Mouse (Mus musculus) hindbrain, embryonic 10.5 days (tissue): ENCODE results near the gene Sv2b. TPM values are rescaled to one million over a fixed set of nuclear protein-coding genes. Genes with fewer than 3 reads are reported as not detected.

ENCODE experiments used
- DNase-seq: peaks from one replicate; pipeline ENCODE4 v3.0.0-alpha.2; 2017; ENCODE audit warnings: low spot score
- H3K27ac ChIP-seq: fragments of 300-500 bp; sonication (generic); 2 replicates; pipeline ENCODE4 v1.5.1; 2016; ENCODE audit warnings: mild to moderate bottlenecking, moderate library complexity
- H3K27me3 ChIP-seq: fragments of 300-500 bp; sonication (generic); 2 replicates; pipeline ENCODE4 v1.6.1; 2016; ENCODE audit warnings: mild to moderate bottlenecking; ENCODE audit not compliant: poor library complexity, insufficient read depth, severe bottlenecking
- H3K36me3 ChIP-seq: fragments of 300-500 bp; sonication (generic); 2 replicates; pipeline ENCODE4 v1.6.1; 2016; ENCODE audit warnings: mild to moderate bottlenecking, moderate library complexity
- H3K4me1 ChIP-seq: fragments of 300-500 bp; sonication (generic); replicated peaks from 2 replicates; pipeline ENCODE4 v1.6.1; 2016; ENCODE audit warnings: mild to moderate bottlenecking
- H3K4me3 ChIP-seq: fragments of 300-500 bp; sonication (generic); 2 replicates; pipeline ENCODE4 v1.5.1; 2016; ENCODE audit warnings: mild to moderate bottlenecking, moderate library complexity
- H3K9me3 ChIP-seq: fragments of 300-500 bp; sonication (generic); 2 replicates; pipeline ENCODE4 v1.6.1; 2016; ENCODE audit warnings: mild to moderate bottlenecking, moderate library complexity
- WGBS: fragments of 180-500 bp; shearing (Covaris S2); methylation state at CpG from one replicate; pipeline ENCODE4 v1.1.7; 2016; 5-methylcytosine and 5-hydroxymethylcytosine counted together
- polyA plus RNA-seq: library from polyadenylated mRNA; unstranded; fragments of >200 nt; fragmentation: Nextera tagmentation; extraction: Ambion mirVana; gene quantifications from 2 replicates; pipeline ENCODE4 v1.2.1, GENCODE M21; 2016

Gene Sv2b
- polyA plus RNA-seq, 1 experiment from 2014 or later = 0.92 TPM

DNA sequence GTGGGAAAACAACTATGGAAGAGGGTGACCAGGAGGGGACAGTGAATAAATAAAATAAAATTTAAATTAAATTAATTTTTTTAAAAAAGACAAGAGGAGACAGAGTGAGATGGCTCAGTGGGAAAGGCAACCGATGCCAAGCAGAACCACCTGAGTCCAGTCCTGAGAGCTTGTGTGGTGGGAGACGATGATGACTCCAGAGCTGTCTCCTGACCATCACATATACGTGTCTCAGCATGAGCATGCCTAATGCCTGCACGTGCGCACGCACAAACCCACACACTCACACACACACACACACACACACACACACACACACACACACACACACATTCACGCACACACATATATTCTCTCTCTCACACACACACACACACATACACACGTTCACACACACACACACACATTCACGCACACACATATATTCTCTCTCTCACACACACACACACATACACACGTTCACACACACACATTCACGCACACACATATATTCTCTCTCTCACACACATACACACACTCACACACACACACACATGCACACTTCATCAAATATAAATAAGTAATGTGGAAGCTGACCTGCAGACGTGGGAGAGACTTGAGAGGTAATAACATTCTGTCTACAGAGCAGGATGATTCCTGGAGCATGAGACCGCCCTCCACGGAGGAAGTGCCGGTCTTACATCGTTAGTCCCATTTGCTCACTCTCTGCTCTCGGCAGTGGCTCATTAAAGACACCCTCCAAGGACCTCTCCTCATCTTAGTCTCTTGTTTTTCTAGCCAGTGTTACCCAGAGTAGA lies 206.3 kb downstream of the Sv2b start:
- no peaks in the 10 kb centered on the region for H3K9me3 ChIP-seq
- no peaks in the 10 kb centered on the region for H3K36me3 ChIP-seq
- H3K4me3 ChIP-seq = no peak overlapping the region
- H3K4me1 ChIP-seq = no peaks in the 10 kb centered on the region
- no peak overlapping the region for H3K27ac ChIP-seq
- 87% methylated on average over 17 of the region's 17 CpGs for WGBS
- H3K27me3 ChIP-seq = no peaks in the 10 kb centered on the region
- no peak for DNase-seq

DNA sequence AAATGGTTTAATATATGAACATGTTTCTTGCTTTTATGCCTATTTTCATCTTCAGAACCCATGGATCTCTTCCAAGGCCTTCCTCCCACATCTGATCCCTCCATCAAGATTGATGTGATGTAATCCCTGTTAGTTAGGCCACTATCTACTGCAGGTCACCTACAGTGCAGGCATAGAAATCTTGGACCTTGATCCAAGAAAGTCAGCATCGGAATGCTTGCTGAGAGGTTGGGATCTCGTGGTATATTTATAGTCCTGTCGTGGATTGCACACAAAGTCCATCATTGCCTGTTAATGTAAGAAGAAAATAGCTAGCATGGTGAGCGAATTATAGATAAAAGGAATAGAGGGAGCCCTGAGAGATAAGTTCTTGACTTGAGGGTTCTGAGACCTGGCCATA lies 223.6 kb downstream of the Sv2b start:
- H3K27me3 ChIP-seq = no peaks in the 10 kb centered on the region
- H3K4me3 ChIP-seq = no peak overlapping the region
- H3K9me3 ChIP-seq = no peaks in the 10 kb centered on the region
- no peaks in the 10 kb centered on the region for H3K36me3 ChIP-seq
- no peak overlapping the region for H3K27ac ChIP-seq
- no peaks in the 10 kb centered on the region for H3K4me1 ChIP-seq
- 88% methylated on average over 4 of the region's 4 CpGs for WGBS
- no peak for DNase-seq

DNA sequence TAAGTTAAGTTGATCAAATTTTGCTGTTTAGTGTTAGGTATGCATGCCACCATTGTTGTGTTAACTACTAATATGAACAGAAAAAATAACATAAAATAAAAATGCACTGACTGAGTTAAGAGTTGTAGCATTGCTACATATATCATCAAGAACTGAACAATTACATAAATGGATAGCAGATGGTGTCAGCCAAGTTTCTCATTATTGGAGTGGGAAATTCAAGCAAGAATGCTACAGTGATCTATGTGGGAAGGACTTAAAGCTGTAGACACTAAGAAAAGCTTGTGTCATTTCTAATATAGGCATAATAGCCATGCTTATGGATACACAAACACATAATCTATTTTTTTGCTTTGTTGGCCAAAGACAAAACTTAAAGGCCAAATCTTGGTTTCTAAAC lies 228.9 kb downstream of the Sv2b start:
- no peak for DNase-seq
- no peaks in the 10 kb centered on the region for H3K9me3 ChIP-seq
- H3K4me3 ChIP-seq = no peak overlapping the region
- no peaks in the 10 kb centered on the region for H3K27me3 ChIP-seq
- no peaks in the 10 kb centered on the region for H3K36me3 ChIP-seq
- no peak overlapping the region for H3K27ac ChIP-seq
- H3K4me1 ChIP-seq = no peaks in the 10 kb centered on the region

- WGBS = 91% methylated on average over 8 of the region's 8 CpGs
- no peak for DNase-seq
- H3K9me3 ChIP-seq = no peaks in the 10 kb centered on the region
- H3K4me1 ChIP-seq = no peaks in the 10 kb centered on the region
- no peak overlapping the region for H3K27ac ChIP-seq
- H3K27me3 ChIP-seq = no peaks in the 10 kb centered on the region
- H3K36me3 ChIP-seq = no peaks in the 10 kb centered on the region
- no peak overlapping the region for H3K4me3 ChIP-seq
Measured at GRCm38 (mm10) chr7:75077560-75078208, 231.4 kb downstream of the Sv2b start.

Other genes with a start within 250 kb of the Sv2b start
- 24.9 and 27.5 TPM in 2 replicates for gene Akap13, start 146.3 kb upstream of the Sv2b start, polyA plus RNA-seq